Mouse (Mus musculus) adipocyte (in vitro differentiated cells): Measurements from ENCODE around the gene Gli2.

Experiments
- DNase-seq: peaks from one replicate; pipeline ENCODE4 v3.0.0-alpha.2; 2016; ENCODE audit warnings: low spot score

Gli2 gene

GRCm38 (mm10) chr1:118795415-118796167, 257.8 kb downstream of the Gli2 start:
- DNase-seq, result no peak

GRCm38 (mm10) chr1:118789871-118790270, 263.5 kb downstream of the Gli2 start:
- no peak for DNase-seq

- no peak for DNase-seq
Observed at GRCm38 (mm10) chr1:118789468-118789867, 264.0 kb downstream of the Gli2 start.

DNA sequence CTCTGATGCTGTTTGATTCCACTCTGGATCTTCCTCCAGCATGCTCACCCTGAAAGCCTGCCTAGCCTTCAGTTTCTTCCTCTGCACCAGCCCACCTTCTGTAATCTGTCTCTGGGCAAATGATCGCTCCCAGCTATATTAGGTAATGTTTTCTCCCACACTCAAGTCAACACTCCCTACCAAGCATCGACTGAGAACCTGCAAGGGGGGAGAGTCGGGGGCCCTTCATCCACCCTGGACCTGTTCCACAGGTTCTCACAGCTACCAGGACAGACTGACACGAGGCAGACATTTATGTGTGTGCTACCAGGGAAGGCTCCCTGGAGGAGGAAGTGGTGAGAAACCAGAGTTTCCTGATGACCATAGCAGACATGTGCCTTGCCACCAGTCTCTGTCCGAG, 264.6 kb downstream of the Gli2 start:
- DNase-seq, result no peak

DNA sequence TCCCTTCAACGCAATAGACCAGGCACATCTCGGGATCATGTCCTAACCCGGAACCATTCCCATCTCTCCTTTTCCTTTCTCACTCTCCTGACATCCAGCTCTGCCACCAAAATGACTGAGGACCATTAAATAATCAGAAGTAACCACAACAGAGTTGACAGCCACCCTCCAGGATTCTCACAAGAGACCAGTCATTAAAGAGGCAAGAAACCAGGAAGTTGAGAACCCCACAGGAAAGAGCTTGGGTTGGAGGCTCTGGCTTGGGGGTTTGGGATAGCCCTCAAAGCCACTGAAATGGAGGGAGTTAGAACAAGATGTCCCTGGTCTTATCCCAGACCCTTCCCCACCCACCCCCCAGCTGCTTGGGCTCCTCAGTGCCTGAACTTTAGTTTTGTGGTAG, 265.9 kb downstream of the Gli2 start:
- no peak for DNase-seq
